Mouse (Mus musculus) bone marrow, adult 2 months (tissue): ENCODE results near the gene Gm49384.

Source experiments
- CTCF ChIP-seq: fragments of 200-500 bp; IDR thresholded peaks from 2 replicates; pipeline ENCODE4 v1.5.1; 2011; ENCODE audit warnings: low read length, control low read depth; ENCODE audit not compliant: control insufficient read depth, insufficient read depth
- POLR2A ChIP-seq: fragments of 200-500 bp; IDR thresholded peaks from 2 replicates; pipeline ENCODE4 v1.6.1; 2011; ENCODE audit warnings: low read depth, mild to moderate bottlenecking, control low read depth, low read length, borderline replicate concordance; ENCODE audit not compliant: control insufficient read depth

- TF ChIP-seq POLR2A (no peak), CTCF (no peak)
Measured at GRCm38 (mm10) chr12:69240876-69241275, 36.8 kb upstream of the Gm49384 start, which contains the start of gene Klhdc1.
